Mouse (Mus musculus): ENCODE results near the gene Tmem106c. TPM values are rescaled to one million over a fixed set of nuclear protein-coding genes. Genes with fewer than 3 reads are reported as not detected.

Tmem106c gene
- polyA plus RNA-seq (2014; fragmentation: Illumina TruSeq; extraction: RNeasy Lipid Tissue Mini Kit (QIAGEN cat#74804); ENCODE audit: low read depth, low replicate concordance), result 65.7 TPM

GRCm38 (mm10) chr15:97963989-97964835, at the start of gene Tmem106c:
Tmem106c (plus strand) TSS chr15:97964200.

GRCm38 (mm10) chr15:98003822-98004739, 40.1 kb downstream of the Tmem106c start, which contains the start of gene Col2a1:
Col2a1 (minus strand) TSS chr15:98004695.

Other genes starting within 250 kb of the Tmem106c start
- 4.4 TPM for gene Endou, start 232.9 kb upstream of the Tmem106c start, polyA plus RNA-seq (2014; fragmentation: Illumina TruSeq; extraction: RNeasy Lipid Tissue Mini Kit (QIAGEN cat#74804); ENCODE audit: low read depth, low replicate concordance)
- 38.5 TPM for gene Rapgef3, start 196.2 kb upstream of the Tmem106c start, polyA plus RNA-seq (2014; fragmentation: Illumina TruSeq; extraction: RNeasy Lipid Tissue Mini Kit (QIAGEN cat#74804); ENCODE audit: low read depth, low replicate concordance)
- 138 TPM for gene Slc48a1, start 185.7 kb upstream of the Tmem106c start, polyA plus RNA-seq (2014; fragmentation: Illumina TruSeq; extraction: RNeasy Lipid Tissue Mini Kit (QIAGEN cat#74804); ENCODE audit: low read depth, low replicate concordance)
- 60.9 TPM for gene Hdac7, start 119.7 kb upstream of the Tmem106c start, polyA plus RNA-seq (2014; fragmentation: Illumina TruSeq; extraction: RNeasy Lipid Tissue Mini Kit (QIAGEN cat#74804); ENCODE audit: low read depth, low replicate concordance)
- gene Vdr, start 53.6 kb upstream of the Tmem106c start, polyA plus RNA-seq (2014; fragmentation: Illumina TruSeq; extraction: RNeasy Lipid Tissue Mini Kit (QIAGEN cat#74804); ENCODE audit: low read depth, low replicate concordance), result 1.8 TPM
- 0.51 TPM for gene Col2a1, start 40.5 kb downstream of the Tmem106c start, polyA plus RNA-seq (2014; fragmentation: Illumina TruSeq; extraction: RNeasy Lipid Tissue Mini Kit (QIAGEN cat#74804); ENCODE audit: low read depth, low replicate concordance)
- 21.6 TPM for gene Pfkm, start 128.4 kb downstream of the Tmem106c start, polyA plus RNA-seq (2014; fragmentation: Illumina TruSeq; extraction: RNeasy Lipid Tissue Mini Kit (QIAGEN cat#74804); ENCODE audit: low read depth, low replicate concordance)
- 17.6 TPM for gene Senp1, start 129.5 kb downstream of the Tmem106c start, polyA plus RNA-seq (2014; fragmentation: Illumina TruSeq; extraction: RNeasy Lipid Tissue Mini Kit (QIAGEN cat#74804); ENCODE audit: low read depth, low replicate concordance)
- gene Asb8, start 201.4 kb downstream of the Tmem106c start, polyA plus RNA-seq (2014; fragmentation: Illumina TruSeq; extraction: RNeasy Lipid Tissue Mini Kit (QIAGEN cat#74804); ENCODE audit: low read depth, low replicate concordance), result 23.7 TPM
- 0.57 TPM for gene Ccdc184, start 203.0 kb downstream of the Tmem106c start, polyA plus RNA-seq (2014; fragmentation: Illumina TruSeq; extraction: RNeasy Lipid Tissue Mini Kit (QIAGEN cat#74804); ENCODE audit: low read depth, low replicate concordance)
- gene Olfr288, start 231.3 kb downstream of the Tmem106c start, polyA plus RNA-seq (2014; fragmentation: Illumina TruSeq; extraction: RNeasy Lipid Tissue Mini Kit (QIAGEN cat#74804); ENCODE audit: low read depth, low replicate concordance), result not detected

Data from adipose tissue, adult 10 weeks (tissue).